Mouse (Mus musculus): ENCODE measurements around the gene Fam3c.

DNA sequence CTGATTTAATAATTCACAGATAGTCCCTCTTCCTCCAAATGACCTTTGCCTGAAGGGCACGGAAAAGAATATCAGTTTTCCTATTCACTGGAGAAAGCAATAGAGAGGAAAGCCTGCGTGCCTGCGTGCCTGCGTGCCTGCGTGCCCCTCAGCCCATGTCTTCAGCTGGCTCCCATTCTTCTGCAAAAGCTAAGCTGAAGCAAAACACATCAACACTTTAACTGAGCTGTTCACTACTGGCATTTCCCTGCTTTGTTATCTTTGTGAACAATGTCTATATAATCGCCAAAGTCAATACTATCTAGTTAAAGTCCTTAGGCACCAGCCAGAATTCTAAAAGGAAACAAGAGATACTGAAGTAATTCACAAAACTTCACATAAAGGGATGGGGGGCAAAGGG is 11.6 kb downstream of the Fam3c start:
- TF ChIP-seq SRF (IDR thresholded peaks at IDR 0.05; ENCODE audit: control insufficient read depth, insufficient read length, low read depth) = no peak
- TF ChIP-seq USF1 (IDR thresholded peaks at IDR 0.05; ENCODE audit: low read depth) = no peak
- TF ChIP-seq POLR2A (IDR thresholded peaks at IDR 0.05; ENCODE audit: insufficient read length, low read depth) = no peak
- TF ChIP-seq POLR2AphosphoS2 (IDR thresholded peaks at IDR 0.05; ENCODE audit: insufficient read length, low read depth) = no peak
- TF ChIP-seq MAX (IDR thresholded peaks at IDR 0.05; ENCODE audit: low read depth) = no peak
- no peak for TF ChIP-seq CEBPB (IDR thresholded peaks at IDR 0.05; ENCODE audit: insufficient read depth, poor library complexity, severe bottlenecking)
- TF ChIP-seq TCF12 (IDR thresholded peaks at IDR 0.05; ENCODE audit: insufficient read depth, poor library complexity, severe bottlenecking) = no peak
- TF ChIP-seq TCF3 (IDR thresholded peaks at IDR 0.05; ENCODE audit: insufficient read length, low read depth) = no peak
